Mouse (Mus musculus) activated CD4-positive, CD25-positive, alpha-beta regulatory T cell, adult 4 months (primary cell): ENCODE measurements around the gene Eif2b3. TPM values are rescaled to one million over a fixed set of nuclear protein-coding genes. Genes with fewer than 3 reads are reported as not detected.

Experiments
- ATAC-seq: one replicate; pipeline ENCODE4 v1.8.0; 2017
- polyA plus RNA-seq, 2 experiments: library from polyadenylated mRNA; unstranded; fragments of 100-300 nt; shearing (Covaris generic); gene quantifications; one replicate each; pipeline ENCODE4 v1.2.1; 2017

The Eif2b3 gene
- polyA plus RNA-seq, 2 experiments from 2014 or later, result 28.4 to 29.5 TPM

DNA sequence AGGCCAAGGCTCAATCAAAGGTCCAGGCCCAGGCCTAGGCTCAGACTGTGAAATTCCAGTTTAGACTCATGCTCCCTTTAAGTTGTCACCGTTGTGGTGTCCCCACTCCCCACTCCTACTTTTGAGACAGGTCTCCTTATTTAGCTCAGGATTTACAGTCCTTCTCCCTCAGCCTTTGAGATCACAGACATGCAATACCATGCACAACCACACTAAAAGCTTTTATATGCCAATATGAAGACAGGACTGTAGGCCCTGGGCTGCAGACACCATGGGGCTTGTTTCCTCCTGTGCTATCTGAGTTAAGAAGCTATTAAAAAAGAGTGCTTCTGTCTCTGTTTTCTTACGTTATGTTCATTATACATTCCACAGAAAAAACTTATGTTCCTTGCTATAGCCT, 1.5 kb upstream of the Eif2b3 start:
- ATAC-seq, result no peak

DNA sequence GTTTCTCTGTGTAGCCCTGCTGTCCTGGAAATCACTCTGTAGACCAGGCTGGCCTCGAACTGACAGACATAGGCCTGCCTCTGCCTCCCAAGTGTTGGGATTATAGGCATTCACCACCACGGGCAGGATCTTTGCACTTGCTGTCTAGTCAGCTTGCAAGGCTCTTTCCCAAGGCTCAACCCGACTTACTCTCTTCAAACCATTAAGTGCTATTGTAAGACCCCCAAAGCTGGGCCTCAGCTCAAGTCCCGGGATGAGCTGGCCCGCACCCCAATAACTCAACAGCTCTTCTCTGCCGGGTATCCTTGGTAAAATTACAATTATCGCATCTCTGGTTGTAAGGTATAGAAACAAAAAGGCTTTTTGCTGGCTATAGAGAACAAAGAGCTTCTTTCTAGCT, 875 bp upstream of the Eif2b3 start:
- ATAC-seq, result no peak

DNA sequence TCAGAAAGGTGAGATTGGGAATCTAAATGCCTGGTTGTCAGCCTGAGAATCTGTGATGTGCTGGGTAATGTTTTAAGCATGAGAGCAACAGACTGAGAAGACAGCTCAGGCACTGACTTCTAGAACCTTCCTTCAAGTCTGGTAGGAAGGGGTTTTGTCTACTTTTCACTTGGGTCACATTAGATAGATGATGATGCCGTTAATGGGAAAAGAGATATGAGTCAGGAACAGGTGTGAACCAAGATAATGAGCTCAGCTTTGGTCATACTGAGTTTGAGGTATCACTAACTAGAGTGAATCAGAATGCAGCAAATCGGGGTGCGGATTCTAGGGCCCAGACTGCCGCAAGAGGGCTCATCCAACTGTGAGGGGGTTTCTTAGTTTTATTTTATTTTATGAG, 4.3 kb downstream of the Eif2b3 start:
- ATAC-seq, result no peak

DNA sequence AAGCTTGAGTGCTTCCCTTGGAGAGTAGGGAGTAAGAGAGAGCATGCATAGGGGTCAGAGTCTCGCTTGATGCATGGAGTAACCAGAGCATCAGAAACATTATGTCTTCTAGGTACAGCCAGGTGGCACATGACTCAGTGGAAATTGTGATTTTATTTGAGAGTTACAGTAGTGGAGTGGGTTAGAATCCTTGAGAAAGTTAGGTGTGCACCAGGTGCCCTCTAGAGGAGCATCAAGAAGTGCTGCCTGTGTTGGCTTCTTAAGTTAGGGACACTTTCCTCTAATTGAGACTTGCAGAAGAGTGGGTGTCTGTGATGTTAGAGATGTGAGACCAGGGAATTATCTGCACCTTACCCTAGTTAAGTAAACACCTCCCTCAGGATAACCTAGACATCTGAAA, 11.9 kb downstream of the Eif2b3 start:
- ATAC-seq, result no peak

DNA sequence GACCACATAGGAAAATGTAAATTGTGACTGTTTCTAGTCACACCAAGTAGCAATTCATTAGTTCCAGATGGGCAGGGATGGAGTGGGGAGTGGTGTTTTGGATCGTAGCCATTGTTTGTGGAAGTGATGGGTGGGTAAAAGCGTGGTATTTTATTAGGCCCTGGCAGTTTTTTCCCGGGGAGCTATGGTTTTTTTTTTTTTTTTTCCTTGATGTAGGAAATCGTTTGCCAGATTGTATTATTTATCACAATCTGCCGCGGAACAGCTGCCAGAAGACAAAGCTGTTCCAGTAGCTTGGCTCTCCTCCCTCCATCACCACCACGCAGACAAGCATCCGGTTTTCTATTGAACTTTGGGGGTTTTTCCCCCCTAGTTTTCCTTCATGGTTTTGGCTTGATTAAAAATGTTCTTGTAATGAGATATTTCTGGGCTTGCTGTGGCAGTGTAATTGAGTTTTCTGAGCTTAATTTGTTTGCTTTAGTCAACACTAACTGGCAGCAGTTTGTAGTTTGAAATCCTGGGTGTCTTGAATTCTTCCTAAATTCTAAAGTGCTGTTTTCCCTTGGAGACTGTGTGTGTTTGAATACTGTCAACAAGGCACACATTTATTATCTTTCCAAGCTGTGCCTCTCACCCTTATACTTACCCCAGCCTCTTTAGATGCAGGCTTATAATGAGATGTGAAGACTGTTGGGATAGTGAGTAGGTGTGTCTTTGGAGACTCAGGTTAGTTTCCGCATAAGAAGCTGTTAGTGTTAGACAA, 20.9 kb downstream of the Eif2b3 start:
- ATAC-seq, result no peak

DNA sequence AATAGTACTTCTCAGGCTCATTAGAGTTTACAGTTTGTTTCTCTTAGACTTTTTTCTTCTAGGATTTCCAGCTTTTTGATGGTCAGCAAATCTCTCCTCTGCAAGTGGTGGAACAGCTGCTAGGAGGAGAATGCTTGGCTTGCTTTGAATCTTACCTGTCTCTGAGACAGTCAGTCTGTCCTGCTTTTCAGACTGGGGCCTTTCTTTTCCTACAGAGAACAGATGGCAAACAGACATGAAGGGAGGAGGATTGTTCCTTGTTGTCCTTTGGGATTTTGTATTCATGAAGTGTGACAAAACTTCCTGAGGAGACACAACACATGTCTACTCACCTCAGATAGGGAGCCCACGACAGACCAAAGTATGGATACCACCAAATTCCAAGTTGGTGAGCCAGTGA, 21.6 kb downstream of the Eif2b3 start:
- ATAC-seq, result no peak

DNA sequence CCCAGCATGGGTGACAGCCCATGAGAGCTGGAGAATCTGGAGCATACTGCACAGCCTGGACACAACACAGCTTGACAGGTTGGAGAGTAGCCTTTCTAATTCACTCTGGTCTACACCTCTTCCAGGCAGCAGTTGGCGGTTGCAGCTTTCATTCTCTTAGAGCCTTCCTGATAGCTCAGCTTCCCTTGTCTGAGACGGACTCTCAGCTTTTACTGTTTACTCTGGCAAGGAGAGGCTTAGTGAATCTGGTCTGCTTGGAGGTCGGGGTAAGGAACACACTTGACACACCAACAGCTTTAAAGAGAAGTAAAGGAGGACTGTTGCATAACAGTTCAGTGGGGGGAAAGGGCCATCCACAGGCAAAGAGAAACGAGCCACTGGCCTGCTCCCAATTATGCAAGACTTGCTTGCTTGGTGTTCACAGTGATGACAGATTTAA, 22.1 kb downstream of the Eif2b3 start:
- ATAC-seq, result no peak

DNA sequence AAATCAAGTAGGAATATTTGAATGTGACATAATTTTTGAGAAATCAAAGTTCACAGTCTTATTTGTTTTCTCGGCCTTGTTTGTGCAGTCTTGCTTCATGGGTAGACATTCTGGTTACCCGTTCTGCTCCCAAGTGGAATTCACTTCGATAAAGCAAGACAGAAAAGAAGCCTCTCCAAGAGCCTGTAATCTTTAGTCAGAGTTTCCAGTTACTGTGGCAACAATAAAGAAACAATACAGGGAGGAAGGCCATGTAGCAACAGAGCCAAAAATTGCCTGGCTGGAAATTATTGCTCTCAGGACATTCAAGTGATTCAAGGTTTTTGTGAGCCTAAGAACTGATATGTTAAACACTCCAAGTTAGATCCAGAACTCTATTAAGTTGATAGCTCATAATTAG, 29.6 kb downstream of the Eif2b3 start:
- ATAC-seq, result no peak

DNA sequence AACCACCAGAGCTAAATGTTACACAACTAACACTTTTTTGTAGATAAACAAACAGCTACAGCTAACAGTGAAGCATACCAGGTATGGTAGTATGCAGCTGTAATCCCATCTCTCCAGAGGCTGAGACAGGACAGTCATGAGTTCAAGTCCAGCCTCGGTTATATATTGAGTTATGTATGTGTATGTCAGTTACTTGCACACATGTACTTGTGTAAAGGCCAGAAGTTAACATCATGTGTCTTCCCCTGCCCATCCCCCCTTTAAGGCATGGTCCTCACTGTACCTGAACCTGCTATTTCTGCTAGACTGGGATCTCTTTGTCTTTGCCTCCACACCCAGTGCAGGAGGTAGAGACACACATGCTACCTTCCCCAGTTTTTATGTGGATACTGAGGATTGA, 30.3 kb downstream of the Eif2b3 start:
- no peak for ATAC-seq

DNA sequence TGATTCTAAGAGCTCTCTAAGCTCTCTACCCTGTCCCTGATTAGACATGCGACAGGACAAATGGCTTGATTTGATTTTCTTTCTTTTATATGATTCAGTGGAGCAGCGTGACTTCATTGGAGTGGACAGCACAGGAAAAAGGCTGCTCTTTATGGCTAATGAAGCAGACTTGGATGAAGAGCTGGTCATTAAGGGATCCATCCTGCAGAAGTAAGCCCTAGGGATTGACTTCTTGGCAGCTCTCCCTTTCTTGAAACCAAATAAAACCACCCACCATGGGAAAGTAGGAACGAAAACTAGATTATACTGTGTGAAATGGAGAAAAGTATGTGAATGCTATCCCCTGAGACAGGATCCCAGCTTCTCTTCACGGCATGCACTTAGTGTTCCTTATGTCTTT, 33.4 kb downstream of the Eif2b3 start:
- ATAC-seq, result no peak

DNA sequence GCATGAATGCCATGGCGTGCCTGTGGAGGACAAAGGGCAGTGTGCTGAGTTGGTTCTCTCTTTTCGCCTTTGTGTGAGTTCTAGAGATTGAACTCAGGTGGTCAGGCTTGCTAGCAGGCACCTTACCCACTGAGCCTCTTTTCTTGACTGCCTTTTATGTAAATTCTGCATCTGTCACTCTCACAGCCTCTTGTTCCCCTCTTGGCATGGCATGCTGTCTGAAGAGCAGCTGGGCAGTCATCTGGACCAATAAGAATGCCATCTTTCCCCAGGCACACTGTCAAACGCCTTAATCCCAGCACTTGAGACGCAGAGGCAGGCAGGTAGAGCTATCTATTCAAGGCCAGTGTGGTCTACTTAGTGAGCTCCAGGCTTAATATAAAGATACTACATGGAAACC, 34.8 kb downstream of the Eif2b3 start:
- no peak for ATAC-seq

DNA sequence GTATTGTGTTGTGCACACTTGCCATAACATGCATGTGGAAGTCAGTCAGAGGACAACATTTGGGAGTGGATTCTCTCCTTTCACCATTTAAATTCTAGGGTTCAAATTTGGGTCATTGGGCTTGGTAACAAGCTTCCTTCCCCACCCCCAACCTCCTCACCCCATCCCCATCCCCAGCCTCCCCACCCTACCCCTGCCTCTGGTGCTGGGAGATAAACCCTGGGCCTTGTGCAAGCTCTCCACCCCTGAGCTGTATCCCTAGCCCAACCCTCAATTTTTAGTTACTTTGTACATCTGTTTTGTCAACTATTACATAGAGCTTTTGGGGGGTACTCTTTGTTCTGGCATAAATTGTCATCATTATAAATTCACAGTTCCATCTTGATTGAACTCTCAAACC, 36.9 kb downstream of the Eif2b3 start:
- no peak for ATAC-seq

DNA sequence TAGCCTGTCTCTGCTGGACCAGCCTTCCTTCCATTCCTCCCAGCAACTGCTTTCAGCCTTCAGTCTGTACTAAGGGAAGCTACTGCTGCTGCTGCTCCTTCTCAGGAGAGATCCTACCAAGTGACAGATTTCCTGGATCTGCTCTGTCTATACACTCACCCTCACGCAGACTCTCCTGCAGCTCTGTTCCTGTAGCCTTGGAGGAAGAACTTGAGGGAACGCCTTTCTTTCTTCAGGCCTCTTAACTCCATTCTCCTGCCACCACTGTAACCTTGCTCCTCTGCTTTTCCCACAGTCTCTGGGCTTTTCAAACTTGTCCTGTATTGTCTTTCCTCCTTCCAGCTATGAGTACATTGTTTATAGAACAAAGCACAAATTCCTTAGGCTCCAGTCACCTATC, 37.3 kb downstream of the Eif2b3 start:
- no peak for ATAC-seq

DNA sequence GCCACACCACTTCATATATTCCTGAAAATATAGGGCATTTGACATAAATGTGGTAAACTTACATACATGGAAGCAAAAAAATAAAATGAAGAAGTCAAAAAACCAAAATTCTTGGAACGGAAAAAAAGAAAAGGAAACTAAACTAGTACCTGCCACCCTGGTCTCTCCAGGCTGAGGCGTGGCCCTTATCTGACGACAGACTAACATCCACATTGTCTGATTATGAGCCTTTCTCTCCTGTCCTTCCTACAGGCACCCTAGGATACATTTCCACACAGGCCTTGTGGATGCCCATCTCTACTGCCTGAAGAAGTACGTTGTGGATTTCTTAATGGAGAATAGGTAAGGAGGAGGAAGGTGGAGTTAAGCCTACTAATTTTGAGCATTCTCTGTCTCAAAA, 39.3 kb downstream of the Eif2b3 start:
- no peak for ATAC-seq

DNA sequence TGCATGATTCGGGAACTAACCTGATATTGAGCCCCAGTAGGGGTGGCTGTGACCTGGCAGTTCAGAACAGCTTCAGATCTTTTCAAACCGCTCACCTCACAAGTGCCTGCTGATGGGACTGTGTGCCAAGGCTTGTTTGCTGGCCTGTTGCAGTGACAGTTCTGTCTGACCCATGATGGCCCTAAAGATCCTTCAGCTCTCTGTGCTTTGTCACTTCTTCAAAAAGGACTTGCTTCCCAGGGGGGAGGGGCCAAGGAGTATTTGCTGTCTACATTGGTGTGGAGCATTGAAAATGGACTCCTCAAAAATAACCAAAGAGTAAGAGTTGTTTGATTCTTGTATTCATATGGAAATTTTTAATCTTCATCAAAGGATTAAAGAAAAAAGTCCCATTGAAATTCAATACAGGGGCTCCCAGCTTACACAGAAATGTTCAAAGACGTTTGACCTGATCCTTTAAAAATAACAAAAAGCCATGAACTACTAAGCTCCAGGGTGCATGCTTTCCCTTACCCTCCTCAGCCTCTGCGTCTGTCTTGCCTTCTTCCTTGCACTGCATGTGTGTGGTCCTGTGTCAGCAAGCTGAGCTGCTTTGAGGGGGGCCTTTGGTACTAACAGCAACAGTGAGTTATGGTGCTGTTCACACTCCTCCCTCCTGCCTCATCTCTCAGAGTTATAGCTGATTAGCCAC, 43.6 kb downstream of the Eif2b3 start:
- no peak for ATAC-seq

DNA sequence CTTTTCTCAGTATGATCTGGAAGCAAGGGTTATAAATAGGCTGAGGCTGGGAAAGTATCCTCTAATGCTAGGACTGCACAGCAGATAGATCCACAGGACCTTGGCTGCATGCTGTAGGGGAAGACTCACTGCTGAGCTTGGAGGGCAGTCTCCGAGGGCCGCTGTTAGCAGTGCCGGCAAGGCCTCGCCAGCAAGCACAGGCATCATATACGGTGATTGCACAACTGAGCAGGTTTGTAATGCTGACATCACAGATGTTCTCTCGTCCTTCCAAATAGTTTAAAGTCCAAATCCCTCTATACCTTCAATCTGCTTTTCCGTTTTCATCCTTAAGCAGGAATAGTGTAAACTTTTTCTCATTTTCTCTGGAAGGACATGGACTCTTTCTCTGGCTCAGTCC, 48.8 kb downstream of the Eif2b3 start:
- no peak for ATAC-seq

DNA sequence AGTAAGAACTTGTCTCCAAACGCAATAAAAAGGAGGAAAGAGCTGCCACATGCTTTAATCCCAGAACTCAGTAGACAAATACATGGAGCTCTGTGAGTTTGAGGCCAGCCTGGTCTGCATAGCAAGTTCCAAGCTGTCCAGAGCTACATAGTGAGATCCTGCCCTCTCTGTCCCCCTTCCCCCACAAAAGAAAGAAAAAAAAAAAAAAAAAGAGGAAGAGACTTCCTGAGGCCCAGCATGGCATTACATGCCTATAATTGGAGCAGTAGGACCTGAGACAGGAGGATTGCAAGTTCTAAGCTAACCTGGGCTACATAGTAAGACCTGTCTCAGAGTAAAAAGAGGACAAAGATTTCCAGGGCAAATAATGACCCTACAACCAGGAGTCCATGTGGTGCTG, 50.4 kb downstream of the Eif2b3 start:
- no peak for ATAC-seq

DNA sequence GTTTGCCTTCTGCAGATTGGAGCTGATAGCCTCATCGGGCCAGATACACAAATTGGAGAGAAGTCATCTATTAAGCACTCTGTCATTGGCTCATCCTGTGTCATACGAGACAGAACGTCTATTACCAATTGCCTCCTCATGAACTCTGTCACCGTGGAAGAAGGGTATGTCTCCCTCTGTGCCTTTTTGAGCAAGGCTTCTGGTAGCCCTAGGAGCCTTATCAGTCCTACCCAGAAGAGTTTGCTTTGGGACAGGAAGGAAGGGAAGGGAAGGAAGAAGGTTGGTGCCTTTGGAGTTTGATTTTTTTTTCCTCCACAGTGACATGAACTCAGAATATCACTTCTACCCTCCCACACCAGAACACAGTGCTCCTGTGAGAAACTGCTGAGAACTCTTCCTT, 51.4 kb downstream of the Eif2b3 start:
- no peak for ATAC-seq

DNA sequence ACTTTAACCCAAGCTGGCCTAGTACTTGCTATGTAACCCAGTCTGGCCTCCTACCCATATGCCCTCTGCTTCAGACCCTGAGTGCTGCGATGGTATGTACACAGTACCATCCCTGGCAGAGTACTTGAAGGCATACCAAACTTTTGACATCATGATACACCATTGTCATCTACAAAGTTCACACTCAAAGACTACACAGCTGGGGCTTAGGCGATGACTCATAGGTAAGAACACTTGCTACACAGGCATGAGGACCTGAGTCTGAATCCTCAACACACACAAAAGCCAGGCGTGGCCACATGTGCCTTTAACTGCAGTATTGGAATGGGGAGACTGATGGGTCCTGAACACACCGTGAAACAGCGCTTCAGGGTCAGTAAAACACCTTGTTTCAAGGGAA, 52.0 kb downstream of the Eif2b3 start:
- ATAC-seq, result no peak

DNA sequence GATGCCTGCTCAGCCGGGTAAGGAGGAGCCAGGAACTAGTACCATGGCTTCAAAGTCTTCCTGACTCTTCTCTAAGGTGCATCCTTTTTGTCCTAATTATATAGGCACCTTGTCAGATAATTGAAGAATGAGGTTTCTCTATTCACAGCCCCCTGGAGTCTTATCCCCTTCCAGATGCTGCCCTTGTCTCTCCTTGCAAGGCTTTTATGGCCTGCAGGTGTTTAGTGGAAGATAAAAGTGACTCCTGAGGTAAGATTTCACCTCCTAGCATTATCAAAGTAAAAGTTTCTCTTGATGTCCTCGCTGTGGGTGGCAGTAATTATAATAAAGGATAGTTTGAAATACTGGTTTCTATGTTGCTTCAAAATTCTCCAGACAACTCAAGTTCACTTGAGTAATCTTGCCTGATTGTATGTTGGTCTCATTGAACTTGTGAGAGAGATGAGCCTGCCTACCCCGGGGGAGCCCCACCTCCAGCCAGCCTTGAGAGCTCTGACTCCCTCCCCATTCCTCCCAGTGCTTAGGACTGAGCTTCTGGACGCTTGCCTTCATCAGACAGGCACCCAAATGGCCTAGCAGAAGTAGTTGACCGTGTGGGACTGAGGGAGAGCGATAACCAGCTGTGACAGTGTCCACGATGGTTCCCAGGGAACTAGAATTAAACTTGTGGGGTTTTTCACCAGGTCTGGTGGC, 68.9 kb downstream of the Eif2b3 start:
- no peak for ATAC-seq

DNA sequence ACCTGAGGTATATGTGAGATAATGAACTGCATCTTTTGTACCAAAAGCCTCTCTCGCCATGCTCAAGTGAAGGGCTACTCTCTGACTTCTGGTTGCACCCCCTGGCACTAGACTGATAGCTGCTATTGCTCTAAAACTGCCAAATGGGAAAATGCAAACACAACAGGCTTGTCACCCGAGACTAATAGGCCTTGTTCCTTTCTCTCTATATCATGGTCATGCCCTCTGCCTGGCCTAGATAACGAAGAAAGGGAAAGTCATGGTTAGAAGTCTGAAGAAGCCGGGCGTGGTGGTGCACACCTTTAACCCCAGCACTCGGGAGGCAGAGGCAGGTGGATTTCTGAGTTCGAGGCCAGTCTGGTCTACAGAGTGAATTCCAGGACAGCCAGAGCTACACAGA, 71.4 kb downstream of the Eif2b3 start:
- no peak for ATAC-seq

DNA sequence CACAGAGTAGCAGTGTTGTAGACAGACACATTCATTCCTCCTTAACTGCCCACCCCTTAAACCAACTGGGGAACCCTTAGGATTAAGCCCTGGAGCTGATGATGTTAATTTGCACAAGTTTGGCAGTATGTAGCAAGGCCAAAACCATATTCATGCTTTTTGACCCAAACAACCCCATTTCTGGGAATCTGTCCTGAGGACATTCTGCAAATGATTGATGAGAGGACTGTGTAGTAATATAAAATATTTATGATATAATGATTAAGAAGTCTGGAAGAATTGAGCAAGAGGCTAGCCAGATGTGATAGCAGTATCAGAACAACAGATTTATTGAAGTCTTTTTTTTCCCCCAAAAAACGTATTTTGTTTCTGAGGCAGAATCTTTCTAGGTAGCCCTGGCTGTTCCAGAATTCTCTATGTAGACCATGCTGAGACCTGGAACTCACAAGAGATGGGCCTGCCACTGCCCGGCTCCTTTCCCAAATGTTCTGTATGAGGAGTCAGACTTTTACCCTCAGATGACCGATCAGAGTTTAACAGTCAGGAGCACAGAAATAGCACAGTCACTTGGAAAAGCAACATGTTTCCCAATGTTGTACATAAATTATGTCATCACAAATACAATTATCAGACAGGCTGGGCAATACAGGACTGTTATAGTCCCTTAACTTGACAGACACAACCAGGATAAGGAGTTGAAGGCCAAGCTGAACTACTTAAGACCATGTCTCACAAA, 75.6 kb downstream of the Eif2b3 start:
- ATAC-seq, result no peak
